Mouse (Mus musculus): ENCODE data around the gene Syngap1. TPM values are rescaled to one million over a fixed set of nuclear protein-coding genes. Genes with fewer than 3 reads are reported as not detected.

Gene Syngap1
- total RNA-seq, 2 experiments from 2014 or later, result 4.1 to 6.4 TPM

DNA sequence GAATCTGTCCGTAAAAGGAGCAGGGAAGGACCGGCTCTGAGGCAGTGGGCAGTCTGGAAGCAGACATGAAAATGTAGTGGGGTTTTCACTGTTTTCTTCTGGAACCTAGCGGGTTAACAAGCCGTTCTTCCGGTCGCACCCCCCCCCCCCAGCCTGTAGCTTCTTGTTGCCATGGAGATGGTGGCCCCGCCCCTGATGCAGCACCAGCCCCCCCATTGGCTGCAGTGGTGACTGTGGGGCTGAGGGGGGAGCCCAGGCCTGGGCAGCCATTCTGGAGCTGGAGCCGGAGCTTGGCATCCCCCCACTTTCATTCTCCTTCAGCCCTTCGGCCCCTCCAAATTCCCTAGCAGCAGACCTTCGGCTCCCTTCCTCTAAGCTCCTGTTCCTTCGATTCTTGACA, 10.4 kb downstream of the Syngap1 start:
- DNase-seq, result peak; percentile 61 to 71
- intact Hi-C loops (cut with DNase I), result no loop called here

DNA sequence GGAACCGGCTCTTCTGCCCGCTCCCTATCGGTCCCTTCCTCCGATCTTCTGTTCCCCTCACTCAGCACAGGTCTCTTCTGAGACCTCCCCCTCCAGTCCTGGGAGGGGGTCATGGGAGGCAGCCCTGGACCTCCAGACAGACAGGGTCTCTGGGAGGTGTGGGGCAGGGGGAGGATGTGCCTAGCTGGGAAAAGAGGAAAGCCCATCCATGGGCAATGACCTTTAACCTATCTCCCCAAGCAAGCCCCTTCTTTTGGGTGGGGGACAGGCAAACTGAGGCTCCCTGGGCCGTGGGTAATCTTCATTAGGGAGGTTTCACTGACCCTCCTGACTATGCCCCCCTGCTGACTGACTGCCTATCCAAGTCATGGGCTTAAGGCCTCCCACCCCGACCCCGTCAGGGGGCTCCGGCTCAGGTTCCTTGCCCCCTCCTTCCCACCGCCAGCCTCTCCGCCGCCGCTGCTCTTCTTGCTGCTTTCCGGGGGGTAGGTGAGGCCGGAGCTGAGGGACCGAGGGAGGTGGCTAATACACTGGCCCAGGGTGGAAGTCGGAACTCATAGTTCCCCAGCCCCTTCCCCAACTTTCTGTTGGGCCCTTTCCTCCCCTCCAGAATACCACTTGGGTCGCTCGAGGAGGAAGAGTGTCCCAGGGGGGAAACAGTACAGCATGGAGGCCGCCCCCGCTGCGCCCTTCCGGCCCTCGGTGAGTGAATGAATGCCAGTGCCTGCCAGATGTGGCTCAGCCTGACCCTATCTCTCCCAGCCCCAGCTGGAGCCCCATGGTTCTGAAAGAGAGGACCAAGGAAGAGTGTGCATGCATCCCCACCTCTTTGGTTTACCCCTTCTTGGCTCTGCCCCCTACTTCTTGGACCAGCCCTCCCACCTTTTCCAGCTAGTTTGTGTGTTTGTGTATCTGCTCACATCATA, 11.2 kb downstream of the Syngap1 start:
- intact Hi-C loops (cut with DNase I), result no loop called here
- no peak for DNase-seq

DNA sequence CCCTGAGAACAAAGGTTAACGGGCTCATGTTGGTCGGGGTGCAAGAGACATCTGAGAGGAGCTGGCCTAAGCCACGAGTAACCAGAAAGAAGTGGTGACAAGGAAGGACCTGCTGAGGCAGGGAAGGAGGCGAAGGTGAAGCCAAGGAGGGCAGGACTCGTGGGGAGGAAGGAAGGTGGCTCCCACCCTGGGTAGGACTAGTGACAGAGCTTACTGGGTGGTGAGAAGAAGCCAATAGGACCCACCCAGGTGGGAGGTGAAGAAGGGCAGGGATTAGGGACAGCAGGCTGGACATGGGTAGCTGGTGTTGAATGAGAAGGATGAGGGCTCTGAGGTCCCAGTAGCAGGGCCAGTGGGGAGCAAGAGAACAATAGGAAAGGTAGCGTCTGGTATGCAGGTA, 12.1 kb downstream of the Syngap1 start:
- intact Hi-C loops (cut with DNase I), result no loop called here
- DNase-seq, result no peak

DNA sequence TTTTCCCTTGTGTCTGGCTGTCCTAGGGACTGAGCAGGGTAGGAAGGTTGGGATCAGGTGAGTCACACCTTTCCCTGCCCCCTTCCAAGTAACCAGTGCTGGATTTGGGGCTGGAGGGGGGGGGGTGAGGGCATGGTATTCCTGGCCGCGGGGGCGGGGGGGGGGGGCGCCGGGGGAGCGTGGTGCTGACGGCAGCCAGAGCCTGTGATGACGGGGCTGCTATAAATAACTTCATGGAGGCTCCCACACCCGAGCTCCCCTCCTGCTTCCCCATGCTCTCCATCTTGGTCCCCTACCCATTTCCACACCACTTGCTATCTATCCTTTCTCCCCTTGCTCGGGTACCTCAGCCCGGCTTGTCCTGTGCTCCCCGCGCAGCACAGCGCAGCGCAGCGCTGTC, 12.7 kb downstream of the Syngap1 start:
- DNase-seq, result no peak
- intact Hi-C loops (cut with DNase I), result no loop called here

DNA sequence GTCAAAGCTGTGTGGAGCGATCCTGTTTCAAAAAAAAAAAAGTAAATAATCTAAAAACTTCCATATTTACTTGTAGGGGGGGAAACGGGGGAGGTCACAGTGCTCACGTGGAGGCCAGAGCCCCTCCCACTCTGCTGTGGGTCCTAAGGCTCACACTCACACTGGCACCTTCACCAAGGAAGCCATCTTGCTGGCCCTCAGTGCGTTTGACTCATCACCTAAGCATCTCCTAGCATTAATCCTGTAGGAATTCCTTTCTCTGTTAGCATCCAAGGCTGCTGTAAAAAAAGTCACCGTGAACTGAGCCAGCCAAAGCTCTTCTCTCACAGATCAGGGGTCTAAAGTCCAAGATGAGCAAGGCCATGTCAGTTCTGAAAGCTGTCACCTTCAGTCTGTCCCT, 15.3 kb downstream of the Syngap1 start:
- intact Hi-C loops (cut with DNase I), result no loop called here
- DNase-seq, result no peak

DNA sequence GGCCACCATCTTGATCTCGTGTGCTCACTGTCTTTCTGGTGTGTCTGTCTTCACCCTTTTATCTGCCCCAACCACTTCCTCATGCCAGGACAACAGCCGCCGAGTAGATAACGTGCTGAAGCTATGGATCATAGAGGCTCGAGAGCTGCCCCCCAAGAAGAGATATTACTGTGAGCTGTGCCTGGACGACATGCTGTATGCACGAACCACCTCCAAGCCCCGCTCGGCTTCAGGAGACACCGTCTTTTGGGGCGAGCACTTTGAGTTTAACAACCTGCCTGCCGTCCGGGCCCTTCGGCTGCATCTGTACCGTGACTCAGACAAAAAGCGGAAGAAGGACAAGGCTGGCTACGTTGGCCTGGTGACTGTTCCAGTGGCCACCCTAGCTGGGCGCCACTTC, 15.8 kb downstream of the Syngap1 start:
- intact Hi-C loops (cut with DNase I), result no loop called here
- DNase-seq, result no peak

DNA sequence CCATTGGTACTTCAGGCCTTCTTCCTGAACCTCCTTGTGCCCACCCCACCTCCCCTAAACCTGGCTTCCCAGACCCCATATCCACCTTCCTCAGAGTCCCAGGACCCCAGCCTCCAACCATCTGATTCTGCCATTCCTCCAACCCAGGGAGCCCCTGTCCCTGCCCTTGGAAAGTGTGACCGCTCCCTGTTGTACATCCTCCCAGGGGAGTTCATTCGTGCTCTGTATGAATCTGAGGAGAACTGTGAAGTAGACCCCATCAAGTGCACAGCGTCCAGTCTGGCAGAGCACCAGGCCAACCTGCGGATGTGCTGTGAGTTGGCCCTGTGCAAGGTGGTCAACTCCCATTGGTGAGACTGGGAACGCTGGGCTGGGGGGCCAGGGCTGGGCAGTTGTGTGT, 16.8 kb downstream of the Syngap1 start:
- no peak for DNase-seq
- intact Hi-C loops (cut with DNase I), result no loop called here

DNA sequence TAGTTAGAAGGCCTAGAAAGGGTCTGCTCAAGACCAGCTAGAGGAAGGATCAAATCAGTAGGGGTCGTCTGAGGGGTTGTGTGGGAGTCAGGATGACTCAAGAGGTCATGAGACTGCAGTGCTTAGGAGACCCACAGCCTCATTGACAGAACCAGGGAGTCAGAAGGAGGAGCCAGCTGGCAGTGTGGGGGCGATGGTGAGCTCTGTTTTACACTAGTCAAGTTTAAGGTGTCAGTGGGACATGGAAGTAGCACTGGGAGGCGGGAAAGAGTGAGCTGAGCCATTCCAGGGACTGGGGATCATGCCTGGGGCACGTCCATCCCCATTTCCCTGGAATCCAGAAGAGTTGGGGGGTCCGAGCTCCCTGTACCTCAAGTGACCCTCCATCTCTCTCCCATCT, 17.8 kb downstream of the Syngap1 start:
- intact Hi-C loops (cut with DNase I), result no loop called here
- DNase-seq, result no peak

DNA sequence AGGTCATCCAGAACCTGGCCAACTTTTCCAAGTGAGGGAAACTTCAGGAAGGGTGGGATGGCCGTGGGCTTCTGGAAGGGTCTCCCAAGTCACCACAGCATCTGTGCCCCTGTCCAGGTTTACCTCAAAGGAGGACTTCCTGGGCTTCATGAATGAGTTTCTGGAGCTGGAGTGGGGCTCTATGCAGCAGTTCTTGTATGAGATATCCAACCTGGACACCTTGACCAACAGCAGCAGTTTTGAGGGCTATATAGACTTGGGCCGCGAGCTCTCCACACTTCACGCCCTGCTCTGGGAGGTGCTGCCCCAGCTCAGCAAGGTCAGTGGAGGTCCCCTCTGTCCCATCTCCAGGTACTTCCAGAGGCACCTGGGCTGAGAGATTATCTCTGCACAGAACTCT, 18.8 kb downstream of the Syngap1 start:
- intact Hi-C loops (cut with DNase I), result no loop called here
- DNase-seq, result no peak

DNA sequence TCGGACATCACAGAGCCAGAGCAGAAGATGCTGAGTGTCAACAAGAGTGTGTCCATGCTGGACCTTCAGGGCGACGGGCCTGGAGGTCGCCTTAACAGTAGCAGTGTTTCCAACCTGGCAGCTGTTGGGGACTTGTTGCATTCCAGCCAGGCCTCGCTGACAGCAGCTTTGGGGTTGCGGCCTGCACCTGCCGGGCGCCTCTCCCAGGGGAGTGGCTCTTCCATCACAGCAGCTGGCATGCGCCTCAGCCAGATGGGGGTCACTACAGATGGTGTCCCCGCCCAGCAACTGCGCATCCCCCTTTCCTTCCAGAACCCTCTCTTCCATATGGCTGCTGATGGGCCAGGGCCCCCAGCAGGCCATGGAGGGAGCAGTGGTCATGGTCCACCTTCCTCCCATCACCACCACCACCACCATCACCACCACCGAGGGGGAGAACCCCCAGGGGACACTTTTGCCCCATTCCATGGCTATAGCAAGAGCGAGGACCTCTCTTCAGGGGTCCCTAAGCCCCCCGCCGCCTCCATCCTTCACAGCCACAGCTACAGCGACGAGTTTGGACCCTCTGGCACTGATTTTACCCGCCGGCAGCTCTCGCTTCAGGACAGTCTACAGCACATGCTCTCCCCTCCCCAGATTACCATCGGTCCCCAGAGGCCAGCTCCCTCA, 20.7 kb downstream of the Syngap1 start:
- no peak for DNase-seq
- intact Hi-C loops (cut with DNase I), result no loop called here

DNA sequence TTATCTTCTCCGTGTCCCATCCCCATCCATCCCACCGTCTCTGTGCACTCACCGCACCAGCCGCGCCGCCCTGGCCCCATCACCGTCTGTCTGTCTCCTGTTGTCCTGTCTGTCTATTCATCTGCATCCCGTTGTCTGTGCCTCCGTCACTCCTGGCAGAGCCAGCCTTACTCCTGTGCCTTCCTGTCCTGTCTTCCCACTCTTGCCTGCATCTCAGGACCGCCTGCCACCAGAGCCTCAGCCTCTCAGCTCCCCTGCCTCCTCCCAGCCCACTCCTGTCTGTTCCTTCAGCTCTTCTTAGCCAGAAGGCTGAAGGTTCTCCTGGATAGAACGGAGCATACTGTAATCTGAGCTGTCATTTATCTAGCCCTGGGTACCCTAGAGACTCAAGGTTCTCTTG, 25.9 kb downstream of the Syngap1 start:
- DNase-seq, result no peak
- intact Hi-C loops (cut with DNase I), result no loop called here

DNA sequence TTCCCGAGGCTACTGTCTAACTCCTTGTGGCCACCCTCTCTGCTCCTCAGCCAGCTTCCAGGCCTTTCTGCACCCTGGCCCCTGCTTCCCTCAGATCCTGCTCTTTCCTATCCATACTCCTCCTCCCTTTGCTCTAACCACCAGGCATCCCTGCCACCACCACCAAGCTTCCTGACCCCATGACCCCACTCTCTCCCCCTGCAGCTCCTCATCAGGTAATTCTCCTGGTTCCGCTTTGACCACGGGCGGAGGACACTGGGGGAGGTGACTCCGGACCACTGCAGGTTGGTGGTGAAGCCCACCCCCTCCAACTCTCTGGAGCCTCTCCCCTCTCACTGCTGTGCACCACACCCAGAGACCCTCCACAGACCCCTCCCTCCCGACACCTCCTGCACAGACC, 26.4 kb downstream of the Syngap1 start:
- intact Hi-C loops (cut with DNase I), result no loop called here
- DNase-seq, result no peak

DNA sequence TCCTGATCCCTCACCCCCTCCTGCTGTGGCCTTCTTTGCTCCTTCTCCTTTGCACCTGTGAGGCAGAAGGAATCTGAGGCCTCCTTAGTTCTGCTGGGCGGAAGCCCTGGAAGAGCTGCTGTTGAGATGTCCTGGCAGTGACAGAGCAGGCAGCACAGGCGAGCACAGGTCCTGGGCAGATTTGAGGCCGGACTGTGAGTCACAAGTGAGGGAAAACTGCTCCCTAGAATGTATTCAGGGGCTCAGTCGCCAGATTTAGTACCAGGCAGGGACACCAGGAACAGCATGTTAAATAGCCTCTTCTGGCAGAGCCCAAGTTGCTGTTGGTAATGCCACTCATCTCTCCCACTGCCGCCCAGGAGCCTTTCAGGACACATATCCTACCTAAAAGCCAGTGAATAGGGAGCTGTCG, 27.2 kb downstream of the Syngap1 start:
- intact Hi-C loops (cut with DNase I), result no loop called here
- DNase-seq, result no peak

DNA sequence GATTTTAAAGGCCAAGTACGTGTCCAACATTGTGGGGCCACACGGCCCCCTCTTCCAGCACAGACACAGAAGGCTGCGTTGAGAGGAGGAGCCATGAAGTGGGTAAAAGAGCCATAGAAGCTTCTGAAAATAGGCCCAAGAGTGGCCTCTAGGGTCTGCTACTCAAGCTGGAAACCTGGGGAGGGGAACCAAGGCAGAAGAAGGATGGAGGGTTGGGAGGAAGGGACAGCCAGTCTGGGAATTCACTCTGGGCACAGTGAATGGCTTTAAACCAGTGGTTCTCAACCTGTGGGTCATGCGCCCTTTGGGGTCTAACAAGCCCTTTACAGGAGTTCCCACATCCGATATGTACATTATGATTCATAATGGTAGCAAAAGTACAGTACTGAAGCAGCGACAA, 28.2 kb downstream of the Syngap1 start:
- intact Hi-C loops (cut with DNase I), result no loop called here
- no peak for DNase-seq

DNA sequence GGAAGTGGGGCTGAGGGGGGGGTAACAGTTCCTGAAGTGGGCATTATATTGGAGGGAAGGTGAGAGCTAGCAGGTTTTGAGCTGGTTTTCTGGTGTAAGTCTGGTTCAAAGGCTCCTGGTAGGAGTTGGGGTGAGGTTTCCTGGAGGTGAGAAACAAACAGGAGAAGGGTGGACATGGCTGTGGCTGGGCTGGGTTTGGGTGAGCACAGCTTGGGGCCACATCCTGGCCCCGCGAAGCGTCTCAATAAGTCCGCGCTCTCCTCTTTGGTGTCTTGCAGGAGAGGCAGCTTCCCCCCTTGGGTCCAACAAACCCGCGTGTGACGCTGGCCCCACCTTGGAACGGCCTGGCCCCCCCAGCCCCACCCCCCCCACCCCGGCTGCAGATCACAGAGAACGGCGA, 29.2 kb downstream of the Syngap1 start:
- DNase-seq, result no peak
- intact Hi-C loops (cut with DNase I), result loop anchor here (10.0 kb wide), 1 partner anchor 55 kb away; the partner anchor contains the start of gene Kifc5b

DNA sequence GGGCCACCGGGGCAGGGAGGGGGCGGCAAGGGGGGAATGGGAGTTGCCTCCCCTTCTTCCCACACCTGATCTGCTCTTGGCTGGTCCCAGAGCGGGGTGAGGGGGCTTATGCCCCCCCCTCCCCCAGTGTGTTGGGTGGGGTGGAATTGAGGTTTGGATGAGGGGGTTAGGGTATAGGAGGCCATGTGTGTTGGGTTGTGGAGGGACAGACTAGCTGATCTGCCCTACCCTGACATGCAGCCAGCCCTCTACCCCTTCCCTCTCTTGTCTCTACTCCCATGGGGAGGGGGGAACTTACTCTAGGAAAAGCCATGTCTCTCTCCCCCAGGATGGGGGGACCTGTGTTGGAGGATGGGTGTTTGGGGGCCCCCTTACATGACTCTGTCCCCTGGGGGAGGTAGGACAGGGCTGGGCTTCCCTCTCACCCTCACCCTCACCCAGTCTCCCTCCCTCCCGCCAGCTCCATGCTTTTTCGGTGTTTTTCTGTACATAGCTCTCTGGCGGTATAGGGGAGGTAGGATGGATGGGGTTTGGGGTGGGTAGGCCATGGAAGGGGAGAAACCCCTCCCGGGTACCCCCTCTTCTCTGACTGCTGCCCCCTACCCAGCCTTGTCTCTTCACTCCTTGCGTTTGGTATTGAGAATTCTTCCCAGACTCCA, 30.3 kb downstream of the Syngap1 start:
- DNase-seq, result no peak
- intact Hi-C loops (cut with DNase I), result loop anchor here (10.0 kb wide), 1 partner anchor 57 kb away; the partner anchor contains the start of gene Kifc5b

DNA sequence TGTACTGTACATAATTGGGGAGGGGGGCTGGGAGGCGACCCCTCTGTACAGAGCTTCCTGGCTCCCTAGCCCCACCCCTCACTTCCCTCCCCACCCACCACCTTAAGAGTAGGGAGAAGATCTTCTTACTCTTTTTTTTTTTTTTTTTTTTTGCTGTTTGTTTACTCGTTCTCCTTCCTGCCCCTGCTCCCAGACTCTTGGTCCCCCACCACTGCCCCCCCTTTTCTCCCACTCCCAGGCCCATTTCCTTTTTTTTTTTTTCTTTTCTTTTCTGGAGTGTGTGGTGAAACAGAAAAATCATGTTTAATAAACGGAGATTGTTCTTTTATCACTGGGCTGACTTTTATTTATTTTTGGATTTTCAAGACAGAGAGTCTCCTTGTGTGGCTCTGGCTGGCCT, 31.1 kb downstream of the Syngap1 start:
- intact Hi-C loops (cut with DNase I), result loop anchor here (10.0 kb wide), 1 partner anchor 57 kb away; the partner anchor contains the start of gene Kifc5b
- DNase-seq, result no peak

DNA sequence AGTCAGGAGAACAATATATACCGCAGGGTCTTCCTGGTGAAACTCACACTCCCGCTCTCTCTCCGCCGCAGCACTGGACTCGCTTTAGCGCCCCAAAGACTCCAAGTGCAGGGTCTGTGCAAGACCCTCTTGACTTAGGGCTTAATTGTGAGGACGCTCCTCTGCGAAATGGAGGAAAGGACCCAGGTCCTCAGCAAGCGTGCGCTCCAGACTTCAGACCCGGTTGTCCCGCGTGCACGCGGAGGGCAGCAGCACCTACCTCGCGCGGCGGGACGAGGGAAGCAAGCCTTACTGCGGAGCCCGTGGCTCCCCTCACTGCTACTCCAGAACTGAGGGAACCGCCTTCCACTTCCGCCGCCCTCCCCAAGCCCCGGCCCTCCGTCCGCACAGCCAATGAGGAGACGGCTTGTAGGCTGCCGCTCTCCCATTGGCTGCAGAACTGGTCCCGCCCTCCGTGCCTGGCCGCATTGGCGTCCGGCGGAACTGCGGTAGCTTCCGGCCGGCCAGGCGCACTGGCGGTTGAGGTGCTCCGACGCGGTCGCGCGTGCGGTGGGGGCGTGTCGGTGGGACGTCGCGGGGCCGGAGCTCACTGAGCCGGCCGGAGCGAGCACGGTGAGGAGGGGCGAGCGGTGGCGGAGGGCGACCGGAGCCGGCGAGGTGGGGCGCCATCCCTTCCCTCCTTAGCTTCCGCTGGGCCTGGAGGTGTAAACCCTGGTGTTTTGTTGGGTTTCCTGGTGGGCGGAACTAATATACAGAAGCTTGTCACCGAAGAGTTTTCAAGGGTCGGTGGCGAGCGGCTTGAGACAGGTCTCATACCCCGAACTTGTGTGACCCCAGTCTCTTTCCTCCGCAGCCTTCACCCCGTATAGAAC, 31.9 kb downstream of the Syngap1 start, which contains the start of gene Zbtb9:
TSS of gene Zbtb9 (plus strand) at position 465 of the 872 bp plus-strand sequence.
- intact Hi-C loops (cut with DNase I), result loop anchor here (10.0 kb wide), 1 partner anchor 58 kb away; the partner anchor contains the start of gene Kifc5b
- DNase-seq, result peak; percentile 95 to 96

DNA sequence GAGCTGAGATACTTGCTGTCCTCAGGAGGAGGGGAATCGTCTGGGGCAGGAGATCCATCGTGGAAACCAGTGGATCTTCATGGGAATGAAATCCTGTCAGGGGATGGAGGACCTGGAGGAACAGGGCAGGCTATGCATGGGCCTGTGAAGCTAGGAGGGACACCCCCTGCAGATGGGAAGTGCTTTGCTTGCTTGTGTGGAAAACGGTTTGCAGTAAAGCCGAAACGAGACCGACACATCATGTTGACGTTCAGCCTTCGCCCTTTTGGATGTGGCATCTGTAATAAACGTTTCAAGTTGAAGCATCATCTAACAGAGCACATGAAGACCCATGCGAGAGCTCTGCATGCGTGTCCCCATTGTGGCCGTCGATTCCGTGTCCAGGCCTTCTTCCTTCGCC, 33.5 kb downstream of the Syngap1 start:
- intact Hi-C loops (cut with DNase I), result loop anchor here (10.0 kb wide), 1 partner anchor 60 kb away; the partner anchor contains the start of gene Kifc5b
- DNase-seq, result no peak

DNA sequence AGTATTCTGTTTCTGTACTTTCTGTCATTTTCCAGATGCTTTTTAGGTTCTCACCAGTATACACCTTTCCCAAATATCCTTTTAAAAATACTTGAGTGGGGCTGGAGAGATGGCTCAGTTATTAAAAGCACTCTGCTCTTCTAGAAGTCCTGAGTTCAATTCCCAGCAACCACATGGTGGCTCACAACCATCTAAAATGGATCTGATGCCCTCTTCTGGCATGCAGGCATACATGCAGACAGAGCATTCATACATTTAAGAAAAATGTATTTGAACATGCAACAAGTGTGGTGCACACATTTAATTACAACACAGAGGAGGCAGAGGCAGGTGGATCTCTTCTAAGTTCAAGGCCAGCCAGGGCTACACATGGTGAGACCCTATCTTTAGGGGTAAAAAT, 34.4 kb downstream of the Syngap1 start:
- intact Hi-C loops (cut with DNase I), result loop anchor here (10.0 kb wide), 1 partner anchor 61 kb away; the partner anchor contains the start of gene Kifc5b
- DNase-seq, result no peak

All from heart, postnatal 36 days (tissue).